In the genomic region with DNA sequence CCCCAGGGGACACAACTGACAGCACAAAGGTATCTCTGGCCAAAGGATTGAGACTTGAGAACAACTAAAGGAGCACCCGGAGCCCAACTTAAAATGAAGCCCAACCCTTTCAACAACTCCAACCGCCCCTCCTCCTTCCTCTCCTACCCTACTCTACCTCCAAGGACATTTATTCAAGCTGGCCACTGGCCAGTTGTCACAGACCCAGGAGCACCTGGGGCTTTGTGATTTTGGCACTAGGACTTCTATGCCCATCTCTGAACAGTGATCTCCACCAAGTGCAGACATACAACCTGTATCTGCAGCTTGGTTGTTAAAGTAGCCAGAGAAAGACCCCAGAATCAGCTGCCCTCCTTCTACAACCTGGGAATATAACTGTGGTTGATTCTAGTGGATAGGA, we compare ENCODE assay signal across 15 mouse cellular contexts.
A peak's percentile ranks its signal among the peaks of the same experiment; 100 is the strongest.
DNase-seq lines count a peak whose midpoint lies in the region; ATAC-seq and TF ChIP-seq lines count a peak whose summit lies in the region.
"Had no signal": no experiment of that assay in that cellular context is flagged by ENCODE, and none has a peak within 500 bp of the region (broad histone marks: within the 10 kb centered on the region; RNA-seq: fewer than 3 reads in every experiment).

No protein-coding gene starts in this region.

- no peak for ATAC-seq in heart, embryonic 12.5 days (ENCODE audit: insufficient number of reproducible peaks, low FRiP score)
- ATAC-seq in kidney, embryonic 14.5 days (ENCODE audit: low FRiP score, low TSS enrichment), result no peak
- no peak for ATAC-seq in kidney, postnatal 0 days (replicated peaks; ENCODE audit: low FRiP score, low read depth)
- ATAC-seq: liver, embryonic 12.5 days had no signal

- no peak overlapping the region for H3K9ac ChIP-seq in heart, embryonic 12.5 days
- H3K9ac ChIP-seq in kidney, embryonic 14.5 days (ENCODE audit: low read depth, low read length), result no peak overlapping the region
- no peak overlapping the region for H3K9ac ChIP-seq in kidney, postnatal 0 days (ENCODE audit: low read depth, low read length)
- H3K9ac ChIP-seq: embryonic facial prominence, embryonic 13.5 days; hindbrain, embryonic 15.5 days; liver, embryonic 12.5 days had no signal

- no peak overlapping the region for H3K4me3 ChIP-seq in heart, embryonic 12.5 days
- H3K4me3 ChIP-seq in kidney, adult 2 months (ENCODE audit: insufficient read depth, low read depth, low read length), result no peak overlapping the region
- no peak overlapping the region for H3K4me3 ChIP-seq in kidney, embryonic 14.5 days (ENCODE audit: low read length)
- H3K4me3 ChIP-seq in kidney, postnatal 0 days (replicated peaks; ENCODE audit: low read depth, low read length), result no peak overlapping the region
- H3K4me3 ChIP-seq: embryonic facial prominence, embryonic 13.5 days; hindbrain, embryonic 15.5 days; liver, embryonic 12.5 days had no signal

- H3K36me3 ChIP-seq in heart, embryonic 12.5 days, result no peaks in the 10 kb centered on the region
- H3K36me3 ChIP-seq in kidney, adult 2 months (ENCODE audit: control insufficient read depth, insufficient read depth, low read length), result no peaks in the 10 kb centered on the region
- H3K36me3 ChIP-seq in kidney, embryonic 14.5 days (ENCODE audit: control insufficient read depth, insufficient read depth, low read length), result no peaks in the 10 kb centered on the region
- no peaks in the 10 kb centered on the region for H3K36me3 ChIP-seq in kidney, postnatal 0 days (ENCODE audit: insufficient read depth, low read length)
- H3K36me3 ChIP-seq: embryonic facial prominence, embryonic 13.5 days; hindbrain, embryonic 15.5 days; liver, embryonic 12.5 days had no signal

- peak overlapping the region; percentile 41 for H3K27ac ChIP-seq in heart, embryonic 12.5 days (ENCODE audit: poor library complexity, severe bottlenecking)
- H3K27ac ChIP-seq in kidney, adult 2 months (ENCODE audit: insufficient read depth, low read depth, low read length), result no peak overlapping the region
- no peak overlapping the region for H3K27ac ChIP-seq in kidney, embryonic 14.5 days (ENCODE audit: low read depth, low read length)
- H3K27ac ChIP-seq in kidney, postnatal 0 days, result peak overlapping the region; percentile 38; the same call in 1 of the 2 replicates
- H3K27ac ChIP-seq: embryonic facial prominence, embryonic 13.5 days; hindbrain, embryonic 15.5 days; liver, embryonic 12.5 days had no signal

- no peak for TF ChIP-seq POLR2A in kidney, adult 2 months (IDR thresholded peaks at IDR 0.05; ENCODE audit: low read depth, low read length)

- H3K4me2 ChIP-seq in heart, embryonic 12.5 days, result no peak overlapping the region
- H3K4me2 ChIP-seq in kidney, embryonic 14.5 days (replicated peaks; ENCODE audit: low read depth, low read length), result no peak overlapping the region
- no peak overlapping the region for H3K4me2 ChIP-seq in kidney, postnatal 0 days (ENCODE audit: low read length)
- H3K4me2 ChIP-seq: embryonic facial prominence, embryonic 13.5 days; hindbrain, embryonic 15.5 days; liver, embryonic 12.5 days had no signal

- TF ChIP-seq CTCF in kidney, adult 2 months (conservative IDR thresholded peaks at IDR 0.05; ENCODE audit: insufficient read depth, insufficient read length, low read depth, low read length), result no peak
- no peak for TF ChIP-seq CTCF in kidney, postnatal 0 days (IDR thresholded peaks at IDR 0.05; ENCODE audit: low read depth)

- WGBS in heart, embryonic 12.5 days, result 20% methylated on average over 2 of the region's 2 CpGs
- WGBS in kidney, adult 2 months, result 39% methylated on average over 2 of the region's 2 CpGs
- 14% methylated on average over 2 of the region's 2 CpGs for WGBS in kidney, embryonic 14.5 days
- 26% methylated on average over 2 of the region's 2 CpGs for WGBS in kidney, postnatal 0 days

- H3K27me3 ChIP-seq in heart, embryonic 12.5 days (replicated peaks), result no peaks in the 10 kb centered on the region
- H3K27me3 ChIP-seq in kidney, adult 2 months (replicated peaks; ENCODE audit: control insufficient read depth, insufficient read depth, low read length), result no peaks in the 10 kb centered on the region
- H3K27me3 ChIP-seq in kidney, embryonic 14.5 days (ENCODE audit: control insufficient read depth, insufficient read depth, low read length), result no peaks in the 10 kb centered on the region
- no peaks in the 10 kb centered on the region for H3K27me3 ChIP-seq in kidney, postnatal 0 days (ENCODE audit: insufficient read depth, low read length)
- H3K27me3 ChIP-seq: embryonic facial prominence, embryonic 13.5 days; hindbrain, embryonic 15.5 days; liver, embryonic 12.5 days had no signal

- no peaks in the 10 kb centered on the region for H3K9me3 ChIP-seq in heart, embryonic 12.5 days (replicated peaks)
- H3K9me3 ChIP-seq in kidney, embryonic 14.5 days (ENCODE audit: control insufficient read depth, low read length), result no peaks in the 10 kb centered on the region
- H3K9me3 ChIP-seq in kidney, postnatal 0 days (replicated peaks; ENCODE audit: low read length), result no peaks in the 10 kb centered on the region
- H3K9me3 ChIP-seq: embryonic facial prominence, embryonic 13.5 days; hindbrain, embryonic 15.5 days; liver, embryonic 12.5 days had no signal

- no peak for DNase-seq in heart, adult 11 months
- DNase-seq in kidney, adult 2 months, result peak; percentile 52
- no peak for DNase-seq in kidney, postnatal 0 days (ENCODE audit: low spot score)
- peak; percentile 29 for DNase-seq in lung, postnatal 25 days (ENCODE audit: low spot score)
- no peak for DNase-seq in layer of hippocampus, adult 9-10 months (ENCODE audit: low spot score)
- DNase-seq: B cell, adult 2 months; cerebellum, adult 11-12 months; left cerebral cortex, postnatal 4 days; right cerebral cortex, postnatal 14 days; thymus, postnatal 36 days had no signal

- peaks cover 81% of the 10 kb centered on the region for H3K4me1 ChIP-seq in heart, embryonic 12.5 days (replicated peaks)
- H3K4me1 ChIP-seq in kidney, adult 2 months (ENCODE audit: control insufficient read depth, insufficient read depth, low read length), result peaks cover 29% of the 10 kb centered on the region
- H3K4me1 ChIP-seq in kidney, embryonic 14.5 days (ENCODE audit: control insufficient read depth, insufficient read depth, low read length), result peaks cover 48% of the 10 kb centered on the region
- H3K4me1 ChIP-seq in kidney, postnatal 0 days (replicated peaks; ENCODE audit: insufficient read depth, low read length), result peaks cover 41% of the 10 kb centered on the region

Comparison
In these comparisons a context has a peak if more than half of its experiments do, and no peak if none do; other contexts are left out.
1. H3K27ac ChIP-seq: peak in heart, embryonic 12.5 days (single experiment) and kidney, postnatal 0 days (single experiment); none in kidney, adult 2 months (single experiment) and kidney, embryonic 14.5 days (single experiment).
2. DNase-seq: peak in kidney, adult 2 months (single experiment) and lung, postnatal 25 days (single experiment); none in heart, adult 11 months (single experiment), kidney, postnatal 0 days (single experiment) and layer of hippocampus, adult 9-10 months (single experiment).